Mouse (Mus musculus) erythroblast, embryonic 14.5 days (primary cell): ENCODE measurements around the gene Uvrag. TPM values are rescaled to one million over a fixed set of nuclear protein-coding genes. Genes with fewer than 3 reads are reported as not detected.
"Not testable (repeated sequence)": the region's sequence is repeated elsewhere in the genome, so short reads cannot be mapped to it uniquely, and the experiment has no call there.

Experiments used
- H3K27me3 ChIP-seq: 2 replicates; pipeline ENCODE4 v1.6.1; 2012; ENCODE audit warnings: inconsistent platforms; ENCODE audit not compliant: control insufficient read depth
- H3K36me3 ChIP-seq: 2 replicates; pipeline ENCODE4 v1.6.1; 2012; ENCODE audit warnings: mild to moderate bottlenecking, inconsistent platforms; ENCODE audit not compliant: control insufficient read depth
- H3K4me1 ChIP-seq: 2 replicates; pipeline ENCODE4 v1.6.1; 2012; ENCODE audit warnings: inconsistent platforms; ENCODE audit not compliant: control insufficient read depth
- H3K4me3 ChIP-seq: replicated peaks from 2 replicates; pipeline ENCODE3; 2012; ENCODE audit warnings: moderate library complexity, mild to moderate bottlenecking, inconsistent platforms
- H3K9me3 ChIP-seq: 2 replicates; pipeline ENCODE4 v1.6.1; 2012; ENCODE audit warnings: low read length, inconsistent platforms, mixed read lengths; ENCODE audit not compliant: control insufficient read depth
- GATA1 ChIP-seq: IDR thresholded peaks from 2 replicates; pipeline ENCODE4 v1.6.1; 2012; ENCODE audit warnings: low read length, inconsistent platforms, mixed read lengths
- TAL1 ChIP-seq: IDR thresholded peaks from 3 replicates; pipeline ENCODE4 v1.6.1; 2012; ENCODE audit warnings: low read length, inconsistent platforms, mixed read lengths
- polyA plus RNA-seq: library from polyadenylated mRNA; stranded (reverse); fragments of >175 nt; gene quantifications from 2 replicates; pipeline ENCODE4 v1.2.3, GENCODE M21; 2012

Gene Uvrag
- polyA plus RNA-seq, 1 experiment, result 0.36 TPM

DNA sequence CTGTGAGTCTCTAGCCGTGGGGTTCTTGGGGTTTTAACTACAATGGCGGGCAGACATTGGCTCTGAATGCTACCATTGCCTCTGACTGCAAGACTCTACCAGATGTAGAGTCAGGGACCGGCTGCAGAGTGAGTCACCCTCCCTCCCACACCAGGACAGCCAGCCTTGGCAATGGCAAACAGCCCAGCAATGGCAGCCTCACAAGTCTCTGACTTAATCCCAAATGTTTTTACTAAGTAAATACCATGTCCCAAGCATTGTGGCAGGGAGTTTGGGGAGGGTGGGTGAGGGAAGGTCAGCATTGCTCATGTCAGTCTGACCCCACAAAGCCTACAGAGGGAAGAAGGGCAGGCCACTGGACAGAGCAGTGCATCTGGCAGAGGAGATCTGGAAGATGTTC is 55.7 kb downstream of the Uvrag start:
- Histone ChIP-seq H3K4me3 (no peak overlapping the region), H3K9me3 (no peaks in the 10 kb centered on the region), H3K27me3 (no peaks in the 10 kb centered on the region), H3K4me1 (no peaks in the 10 kb centered on the region), H3K36me3 (peaks cover 33% of the 10 kb centered on the region)
- TF ChIP-seq GATA1 (no peak), TAL1 (no peak)

- peaks cover 6% of the 10 kb centered on the region for H3K36me3 ChIP-seq
- no peaks in the 10 kb centered on the region for H3K4me1 ChIP-seq
- no peaks in the 10 kb centered on the region for H3K9me3 ChIP-seq
- TF ChIP-seq TAL1, result no peak
- TF ChIP-seq GATA1, result no peak
- no peaks in the 10 kb centered on the region for H3K27me3 ChIP-seq
- H3K4me3 ChIP-seq, result no peak overlapping the region
Measured at GRCm38 (mm10) chr7:99079522-99079921, 61.4 kb downstream of the Uvrag start.

DNA sequence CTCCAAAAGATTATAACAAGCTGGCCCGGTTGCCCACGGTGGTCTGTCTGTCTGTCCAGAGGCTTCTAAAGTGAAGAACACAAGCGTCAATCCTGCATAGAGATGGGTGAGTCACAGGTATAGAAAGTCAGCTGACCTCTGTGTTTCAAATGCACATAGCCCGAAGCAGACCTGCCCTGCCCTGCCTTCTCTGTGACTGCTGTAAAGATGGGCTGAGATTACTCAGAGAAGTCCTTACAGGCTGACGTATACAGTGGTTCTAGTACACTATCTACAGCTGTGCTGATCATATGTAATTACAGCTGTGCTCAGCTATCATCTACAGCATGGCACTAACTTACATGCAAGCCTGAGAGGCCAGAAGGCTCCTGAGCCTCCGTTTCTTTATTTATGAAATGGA is 62.1 kb downstream of the Uvrag start:
- H3K4me3 ChIP-seq, result no peak overlapping the region
- peaks cover 6% of the 10 kb centered on the region for H3K36me3 ChIP-seq
- TF ChIP-seq GATA1 (no peak), TAL1 (no peak)

DNA sequence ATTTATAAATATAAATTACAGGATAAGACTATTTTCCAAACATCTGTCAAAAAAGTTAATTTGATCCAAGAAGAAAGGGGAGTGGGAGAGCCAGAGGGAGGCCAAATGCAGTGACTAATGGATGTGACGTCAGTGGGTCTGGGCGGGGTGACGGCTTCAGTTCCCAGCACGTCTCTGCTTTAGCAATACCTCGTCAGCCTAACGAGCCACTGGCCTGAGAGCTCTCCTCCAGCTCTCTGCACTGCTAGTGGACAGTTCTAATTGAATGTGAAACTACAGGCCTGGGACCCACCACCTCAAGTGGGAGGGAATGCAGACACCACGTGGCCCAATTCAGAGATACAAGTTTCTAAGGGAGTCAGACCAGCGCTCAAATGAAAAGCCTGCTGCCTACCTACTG is 63.7 kb downstream of the Uvrag start:
- TF ChIP-seq TAL1, result no peak
- H3K36me3 ChIP-seq, result peaks cover 6% of the 10 kb centered on the region
- H3K9me3 ChIP-seq, result no peaks in the 10 kb centered on the region
- no peak overlapping the region for H3K4me3 ChIP-seq
- no peaks in the 10 kb centered on the region for H3K4me1 ChIP-seq
- no peaks in the 10 kb centered on the region for H3K27me3 ChIP-seq

More for the DNA sequence above, 62.1 kb downstream of the Uvrag start:
- Histone ChIP-seq H3K27me3 (no peaks in the 10 kb centered on the region), H3K9me3 (no peaks in the 10 kb centered on the region), H3K4me1 (no peaks in the 10 kb centered on the region)

- Histone ChIP-seq H3K27me3 (no peaks in the 10 kb centered on the region), H3K4me3 (no peak overlapping the region), H3K4me1 (peaks cover 3% of the 10 kb centered on the region), H3K36me3 (peaks cover 3% of the 10 kb centered on the region), H3K9me3 (no peaks in the 10 kb centered on the region)
- no peak for TF ChIP-seq GATA1
Measured at GRCm38 (mm10) chr7:99075101-99075500, 65.8 kb downstream of the Uvrag start.

DNA sequence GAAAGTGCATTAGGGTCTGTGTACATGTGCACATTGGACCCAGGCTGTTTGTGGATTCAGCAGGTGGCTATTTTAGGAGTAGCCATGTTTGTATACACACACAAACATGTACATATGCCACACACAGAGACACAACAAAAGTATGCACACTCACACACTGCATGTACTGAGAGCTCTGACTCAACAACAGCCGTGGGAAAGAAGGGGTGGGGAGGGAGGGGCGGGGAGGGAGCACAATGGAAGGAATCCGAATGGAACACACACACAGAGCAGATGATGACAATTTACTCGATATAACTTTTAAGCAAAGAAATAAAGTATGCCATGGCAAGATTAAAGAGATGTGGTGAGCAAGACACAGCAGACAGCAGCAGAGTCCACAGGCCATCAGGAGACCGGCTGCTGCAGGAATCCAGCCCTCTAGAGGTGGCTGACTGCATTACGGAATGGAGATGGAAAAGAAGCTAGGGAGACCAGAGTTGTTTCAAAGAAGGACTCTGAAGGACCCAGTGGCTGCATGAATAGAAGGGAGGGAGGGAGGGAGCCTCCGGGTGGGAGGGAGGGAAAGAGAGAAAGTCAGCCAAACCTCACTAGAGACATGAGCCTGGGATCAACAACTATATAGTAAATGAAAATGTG is 67.1 kb downstream of the Uvrag start:
- TF ChIP-seq GATA1, result no peak
- no peak for TF ChIP-seq TAL1
- no peaks in the 10 kb centered on the region for H3K27me3 ChIP-seq
- peaks cover 7% of the 10 kb centered on the region for H3K36me3 ChIP-seq
- H3K9me3 ChIP-seq, result no peaks in the 10 kb centered on the region
- H3K4me3 ChIP-seq, result no peak overlapping the region
- peaks cover 3% of the 10 kb centered on the region for H3K4me1 ChIP-seq

- no peaks in the 10 kb centered on the region for H3K9me3 ChIP-seq
- H3K27me3 ChIP-seq, result no peaks in the 10 kb centered on the region
- H3K4me1 ChIP-seq, result peaks cover 3% of the 10 kb centered on the region
- TF ChIP-seq GATA1 (no peak), TAL1 (no peak)
- no peak overlapping the region for H3K4me3 ChIP-seq
- peaks cover 4% of the 10 kb centered on the region; the same call in 1 of the 2 replicates for H3K36me3 ChIP-seq
Measured at GRCm38 (mm10) chr7:99067710-99068109, 73.2 kb downstream of the Uvrag start.

GRCm38 (mm10) chr7:99065920-99066319 is 75.0 kb downstream of the Uvrag start:
- no peaks in the 10 kb centered on the region; the same call in 1 of the 2 replicates for H3K4me1 ChIP-seq
- no peaks in the 10 kb centered on the region for H3K9me3 ChIP-seq
- TF ChIP-seq TAL1 (no peak), GATA1 (no peak)
- H3K27me3 ChIP-seq, result no peaks in the 10 kb centered on the region
- H3K4me3 ChIP-seq, result no peak overlapping the region
- H3K36me3 ChIP-seq, result peaks cover 4% of the 10 kb centered on the region; the same call in 1 of the 2 replicates

- H3K9me3 ChIP-seq, result no peaks in the 10 kb centered on the region
- no peaks in the 10 kb centered on the region for H3K27me3 ChIP-seq
- no peaks in the 10 kb centered on the region for H3K4me1 ChIP-seq
- no peak for TF ChIP-seq GATA1
- no peak for TF ChIP-seq TAL1
- H3K36me3 ChIP-seq, result peaks cover 4% of the 10 kb centered on the region; the same call in 1 of the 2 replicates
- no peak overlapping the region for H3K4me3 ChIP-seq
Measured at GRCm38 (mm10) chr7:99065391-99065831, 75.5 kb downstream of the Uvrag start.

- Histone ChIP-seq H3K36me3 (peaks cover 4% of the 10 kb centered on the region; the same call in 1 of the 2 replicates), H3K9me3 (no peaks in the 10 kb centered on the region), H3K4me3 (no peak overlapping the region), H3K4me1 (no peaks in the 10 kb centered on the region), H3K27me3 (no peaks in the 10 kb centered on the region)
- TF ChIP-seq GATA1, result no peak
- TF ChIP-seq TAL1, result no peak
Measured at GRCm38 (mm10) chr7:99064795-99065194, 76.1 kb downstream of the Uvrag start.

GRCm38 (mm10) chr7:99062263-99062662 is 78.7 kb downstream of the Uvrag start:
- not testable (repeated sequence) for H3K36me3 ChIP-seq, H3K27me3 ChIP-seq, H3K4me3 ChIP-seq, H3K9me3 ChIP-seq, H3K4me1 ChIP-seq
